Mouse (Mus musculus): ENCODE measurements at regions not wholly inside any gene's neighbourhood (a gene's known extent, or its start where the extent isn't known, plus 50 kb on each side); places are given as distances from the start of the nearest gene placed in this dataset.
"Not testable (repeated sequence)": the region's sequence is repeated elsewhere in the genome, so short reads cannot be mapped to it uniquely, and the experiment has no call there.

GRCm38 (mm10) chr8:24386462-24386861, 339.2 kb downstream of the Adam3 start:
- DNase-seq, result peak; percentile 54 to 60

GRCm38 (mm10) chr8:24383963-24384435, 341.7 kb downstream of the Adam3 start:
- no peak for DNase-seq

- DNase-seq, result no peak
These were observed 342.3 kb downstream of the Adam3 start for GRCm38 (mm10) chr8:24383130-24383962.

- DNase-seq, result no peak
These were observed 343.9 kb downstream of the Adam3 start for GRCm38 (mm10) chr8:24381666-24382253.

- DNase-seq, result no peak
These were observed 347.6 kb downstream of the Adam3 start for GRCm38 (mm10) chr8:24378070-24378469.

- not testable (repeated sequence) for DNase-seq
These were observed 348.8 kb downstream of the Adam3 start for GRCm38 (mm10) chr8:24376846-24377245.

- no peak for DNase-seq
These were observed 351.1 kb downstream of the Adam3 start for GRCm38 (mm10) chr8:24374503-24374902.

GRCm38 (mm10) chr8:24372068-24372467, 353.6 kb downstream of the Adam3 start:
- DNase-seq, result no peak

- DNase-seq, result no peak
These were observed 359.7 kb downstream of the Adam3 start for GRCm38 (mm10) chr8:24366000-24366399.

GRCm38 (mm10) chr8:24364685-24365084, 361.0 kb downstream of the Adam3 start:
- no peak for DNase-seq

GRCm38 (mm10) chr8:24359022-24359600, 366.5 kb downstream of the Adam3 start:
- DNase-seq, result no peak

- DNase-seq, result no peak
These were observed 370.5 kb downstream of the Adam3 start for GRCm38 (mm10) chr8:24355146-24355545.

GRCm38 (mm10) chr8:24353842-24354241, 371.8 kb downstream of the Adam3 start:
- no peak for DNase-seq

GRCm38 (mm10) chr8:24352322-24352721, 373.3 kb downstream of the Adam3 start:
- no peak for DNase-seq

GRCm38 (mm10) chr8:24351760-24352159, 373.9 kb downstream of the Adam3 start:
- no peak for DNase-seq

- no peak for DNase-seq
These were observed 379.1 kb downstream of the Adam3 start for GRCm38 (mm10) chr8:24346390-24347113.

- no peak for DNase-seq
These were observed 387.0 kb downstream of the Adam3 start for GRCm38 (mm10) chr8:24338694-24339093.

- no peak for DNase-seq
These were observed 388.0 kb downstream of the Adam3 start for GRCm38 (mm10) chr8:24337635-24338034.

GRCm38 (mm10) chr8:24335709-24336108, 389.9 kb downstream of the Adam3 start:
- DNase-seq, result no peak

- DNase-seq, result no peak
These were observed 391.9 kb downstream of the Adam3 start for GRCm38 (mm10) chr8:24333705-24334104.

- no peak for DNase-seq
These were observed 414.8 kb downstream of the Adam3 start for GRCm38 (mm10) chr8:24310893-24311292.

- DNase-seq, result no peak
These were observed 431.1 kb downstream of the Adam3 start for GRCm38 (mm10) chr8:24294565-24294964.

GRCm38 (mm10) chr8:24287861-24288260, 437.8 kb downstream of the Adam3 start:
- no peak for DNase-seq
